Mouse (Mus musculus): ENCODE data around the gene 3110021N24Rik. TPM values are rescaled to one million over a fixed set of nuclear protein-coding genes. Genes with fewer than 3 reads are reported as not detected.
A peak's percentile ranks its signal among the peaks of the same experiment; 100 is the strongest.

Gene 3110021N24Rik
- total RNA-seq, 2 experiments from 2014 or later, result not detected

GRCm38 (mm10) chr4:108790507-108790906 is 71.1 kb downstream of the 3110021N24Rik start:
- ATAC-seq (replicated peaks; ENCODE audit: poor library complexity, severe bottlenecking), result peak; percentile 84

DNA sequence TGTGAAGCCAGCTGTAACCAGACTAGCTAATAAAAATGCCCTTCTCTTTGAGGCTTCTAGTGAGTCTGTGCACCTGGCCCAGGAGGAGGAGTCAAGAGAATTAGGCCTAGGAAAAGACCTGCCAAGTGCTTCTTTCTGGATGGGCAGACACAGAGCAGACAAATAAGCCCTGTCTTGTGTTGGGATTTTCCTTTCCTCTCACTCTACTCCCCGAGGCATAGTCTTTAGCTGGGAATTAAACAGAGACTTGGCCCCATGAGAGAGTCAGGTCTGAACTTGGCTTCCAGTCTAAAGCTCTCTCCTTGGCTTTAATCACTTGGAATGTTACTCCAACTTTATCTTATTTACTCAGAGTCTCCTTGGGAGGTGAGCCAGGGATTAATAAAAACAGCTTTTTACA is 74.5 kb downstream of the 3110021N24Rik start:
- ATAC-seq (replicated peaks; ENCODE audit: poor library complexity, severe bottlenecking), result no peak

- no peak for ATAC-seq (replicated peaks; ENCODE audit: poor library complexity, severe bottlenecking)
Observed at GRCm38 (mm10) chr4:108796701-108797100, 77.3 kb downstream of the 3110021N24Rik start.

- peak; percentile 79 for ATAC-seq (replicated peaks; ENCODE audit: poor library complexity, severe bottlenecking)
Observed at GRCm38 (mm10) chr4:108798083-108798830, 78.8 kb downstream of the 3110021N24Rik start.

GRCm38 (mm10) chr4:108803535-108803934 is 84.1 kb downstream of the 3110021N24Rik start:
- no peak for ATAC-seq (replicated peaks; ENCODE audit: poor library complexity, severe bottlenecking)

DNA sequence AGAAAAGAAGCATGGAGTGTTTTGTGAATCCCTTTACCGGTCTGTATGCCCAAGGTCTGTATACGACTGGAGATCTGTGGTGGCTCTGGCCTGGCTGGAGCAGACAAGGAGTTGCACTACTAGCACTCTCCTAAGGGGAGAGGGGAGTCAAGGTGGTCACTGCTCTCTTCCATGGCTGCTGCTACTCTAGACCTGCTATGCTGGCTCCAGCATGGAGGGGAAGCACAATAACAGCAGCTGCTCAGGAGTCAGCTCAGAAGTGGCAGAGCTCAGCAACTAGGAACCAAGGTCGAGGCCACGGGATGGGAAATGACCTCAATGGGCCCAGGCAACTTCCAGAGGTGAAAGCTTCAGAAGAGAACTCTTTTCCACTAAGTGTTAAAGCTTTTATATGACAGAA is 91.7 kb downstream of the 3110021N24Rik start:
- no peak for ATAC-seq (replicated peaks; ENCODE audit: poor library complexity, severe bottlenecking)

GRCm38 (mm10) chr4:108811550-108811949 is 92.1 kb downstream of the 3110021N24Rik start:
- no peak for ATAC-seq (replicated peaks; ENCODE audit: poor library complexity, severe bottlenecking)

- ATAC-seq (replicated peaks; ENCODE audit: poor library complexity, severe bottlenecking), result no peak
Observed at GRCm38 (mm10) chr4:108825677-108826076, 106.2 kb downstream of the 3110021N24Rik start.

DNA sequence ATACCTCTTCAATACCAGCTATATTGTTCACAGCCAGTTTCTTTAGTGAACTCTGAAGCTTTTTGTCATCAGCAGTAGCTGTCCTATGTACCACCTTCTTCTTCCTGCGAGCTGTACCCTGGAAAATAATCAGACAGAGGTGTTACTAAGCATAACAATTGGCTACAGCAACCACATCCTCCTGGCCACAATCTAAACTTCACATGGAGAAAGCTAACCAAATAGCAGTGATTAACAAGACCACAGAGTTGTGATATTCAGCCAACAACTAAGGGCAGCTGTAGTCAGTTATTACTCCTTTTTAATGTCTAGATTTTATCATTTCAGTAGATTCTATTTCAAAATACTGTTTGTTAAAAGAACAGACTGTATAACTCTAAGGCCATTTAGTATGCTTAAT is 106.6 kb downstream of the 3110021N24Rik start:
- ATAC-seq (replicated peaks; ENCODE audit: poor library complexity, severe bottlenecking), result no peak

GRCm38 (mm10) chr4:108826643-108827042 is 107.2 kb downstream of the 3110021N24Rik start:
- no peak for ATAC-seq (replicated peaks; ENCODE audit: poor library complexity, severe bottlenecking)

GRCm38 (mm10) chr4:108830698-108831097 is 111.2 kb downstream of the 3110021N24Rik start:
- no peak for ATAC-seq (replicated peaks; ENCODE audit: poor library complexity, severe bottlenecking)

Other genes starting within 250 kb of the 3110021N24Rik start
- gene Prpf38a, start 140.3 kb upstream of the 3110021N24Rik start, total RNA-seq (2014; fragmentation: Nextera tagmentation), result 50.4 and 78.1 TPM in 2 replicates
- gene Prpf38a, start 140.3 kb upstream of the 3110021N24Rik start, total RNA-seq (2017), result 116 and 137 TPM in 2 replicates
- 14.6 and 24.6 TPM in 2 replicates for gene Orc1, start 140.2 kb upstream of the 3110021N24Rik start, total RNA-seq (2014; fragmentation: Nextera tagmentation)
- gene Orc1, start 140.2 kb upstream of the 3110021N24Rik start, total RNA-seq (2017), result 7.8 and 11.0 TPM in 2 replicates
- gene Cc2d1b, start 99.7 kb upstream of the 3110021N24Rik start, total RNA-seq (2014; fragmentation: Nextera tagmentation), result 23.5 and 29.2 TPM in 2 replicates
- gene Cc2d1b, start 99.7 kb upstream of the 3110021N24Rik start, total RNA-seq (2017), result 65.4 and 86.2 TPM in 2 replicates
- 0.11 and 1.3 TPM in 2 replicates for gene Zfyve9, start 61.1 kb downstream of the 3110021N24Rik start, total RNA-seq (2014; fragmentation: Nextera tagmentation)
- gene Zfyve9, start 61.1 kb downstream of the 3110021N24Rik start, total RNA-seq (2017), result 0.56 and 1.3 TPM in 2 replicates
- gene Btf3l4, start 114.0 kb downstream of the 3110021N24Rik start, total RNA-seq (2014; fragmentation: Nextera tagmentation), result 35.0 and 41.2 TPM in 2 replicates
- 51.4 and 75.1 TPM in 2 replicates for gene Btf3l4, start 114.0 kb downstream of the 3110021N24Rik start, total RNA-seq (2017)
- gene Txndc12, start 115.0 kb downstream of the 3110021N24Rik start, total RNA-seq (2014; fragmentation: Nextera tagmentation), result 58.9 and 92.9 TPM in 2 replicates
- gene Txndc12, start 115.0 kb downstream of the 3110021N24Rik start, total RNA-seq (2017), result 101 and 120 TPM in 2 replicates
- 33.0 and 44.0 TPM in 2 replicates for gene Kti12, start 128.1 kb downstream of the 3110021N24Rik start, total RNA-seq (2014; fragmentation: Nextera tagmentation)
- gene Kti12, start 128.1 kb downstream of the 3110021N24Rik start, total RNA-seq (2017), result 21.2 and 29.6 TPM in 2 replicates
- gene A730015C16Rik, start 129.0 kb downstream of the 3110021N24Rik start, total RNA-seq (2014; fragmentation: Nextera tagmentation), result not detected in 2 replicates
- gene A730015C16Rik, start 129.0 kb downstream of the 3110021N24Rik start, total RNA-seq (2017), result 0.65 and 3.2 TPM in 2 replicates
- not detected in 2 replicates for gene Rab3b, start 159.4 kb downstream of the 3110021N24Rik start, total RNA-seq (2014; fragmentation: Nextera tagmentation)
- gene Rab3b, start 159.4 kb downstream of the 3110021N24Rik start, total RNA-seq (2017), result 4.8 TPM in 1 of 2 replicates, not detected in the other